Mouse (Mus musculus) CH12.LX (cell line): Measurements from ENCODE around the gene Rhobtb1. TPM values are rescaled to one million over a fixed set of nuclear protein-coding genes. Genes with fewer than 3 reads are reported as not detected.

Experiments used
- DNase-seq: peaks from one replicate; pipeline ENCODE4 v3.0.0-alpha.2; 2013; ENCODE audit errors: extremely low read depth
- H3K27ac ChIP-seq: 2 replicates; pipeline ENCODE4 v1.5.1; 2012; ENCODE audit warnings: low read depth, mild to moderate bottlenecking, control low read depth, moderate library complexity; ENCODE audit not compliant: insufficient read depth
- H3K27me3 ChIP-seq: replicated peaks from 2 replicates; pipeline ENCODE3; 2012; ENCODE audit warnings: inconsistent platforms
- H3K36me3 ChIP-seq, 2 experiments: replicated peaks in 1 of 2; 2 replicates each; pipeline versions ENCODE3 to v1.6.1; 2012; ENCODE audit warnings: inconsistent platforms in 1 of 2, low read length in 1 of 2, mild to moderate bottlenecking in 1 of 2, mixed read lengths in 1 of 2, moderate library complexity in 1 of 2; ENCODE audit not compliant: control insufficient read depth in 1 of 2, insufficient read depth in 1 of 2
- H3K4me1 ChIP-seq, 2 experiments: 2 replicates each; pipeline ENCODE4 v1.6.1; 2012; ENCODE audit warnings: inconsistent platforms in 1 of 2, moderate library complexity in 1 of 2; ENCODE audit not compliant: insufficient read depth in 2 of 2, control insufficient read depth in 1 of 2
- H3K4me2 ChIP-seq: 2 replicates; pipeline ENCODE4 v1.6.1; 2012; ENCODE audit warnings: low read depth, mild to moderate bottlenecking, control low read depth; ENCODE audit not compliant: poor library complexity, insufficient read depth, severe bottlenecking
- H3K4me3 ChIP-seq, 3 experiments: fragments of 150-350 bp in 1 of 3; sonication (generic) in 1 of 3; replicated peaks in 1 of 3; 2 replicates each; pipeline versions ENCODE3 to v1.5.1; 2011 to 2012; ENCODE audit warnings: low read depth in 2 of 3, low read length in 2 of 3, mild to moderate bottlenecking in 2 of 3, moderate library complexity in 2 of 3, control low read depth in 1 of 3, improper control_type of control experiment in 1 of 3, inconsistent platforms in 1 of 3, mixed read lengths in 1 of 3; ENCODE audit not compliant: poor library complexity in 1 of 3
- H3K79me2 ChIP-seq: replicated peaks from 2 replicates; pipeline ENCODE4 v1.6.1; 2012; ENCODE audit warnings: mild to moderate bottlenecking, moderate library complexity; ENCODE audit not compliant: control insufficient read depth, poor library complexity, insufficient read depth, severe bottlenecking; ENCODE audit errors: extremely low read depth
- H3K9ac ChIP-seq: 2 replicates; pipeline ENCODE4 v1.6.1; 2012; ENCODE audit warnings: low read depth, mild to moderate bottlenecking, control low read depth, moderate library complexity; ENCODE audit not compliant: insufficient read depth
- H3K9me3 ChIP-seq: replicated peaks from 2 replicates; pipeline ENCODE3; 2012; ENCODE audit warnings: low read length, inconsistent platforms, mixed read lengths
- BHLHE40 ChIP-seq: IDR thresholded peaks from 2 replicates; pipeline ENCODE4 v1.6.1; 2011; ENCODE audit warnings: mild to moderate bottlenecking, low read depth, low read length, improper control_type of control experiment
- CHD1 ChIP-seq: IDR thresholded peaks from 2 replicates; pipeline ENCODE4 v1.6.1; 2012; ENCODE audit warnings: low read depth, low read length, improper control_type of control experiment, inconsistent platforms
- CHD2 ChIP-seq: IDR thresholded peaks from 2 replicates; pipeline ENCODE4 v1.6.1; 2011; ENCODE audit warnings: low read length, improper control_type of control experiment
- CTCF ChIP-seq, 2 experiments: IDR thresholded peaks in 1 of 2; conservative IDR thresholded peaks in 1 of 2; 2 replicates each; pipeline ENCODE4 v1.5.1; 2011 to 2012; ENCODE audit warnings: low read depth in 2 of 2, low read length in 2 of 2, improper control_type of control experiment in 1 of 2, inconsistent platforms in 1 of 2, mild to moderate bottlenecking in 1 of 2, moderate library complexity in 1 of 2
- ETS1 ChIP-seq: conservative IDR thresholded peaks from 2 replicates; pipeline ENCODE4 v1.6.1; 2012; ENCODE audit warnings: low read depth, mild to moderate bottlenecking, inconsistent platforms, low read length, improper control_type of control experiment, moderate library complexity
- IRF4 ChIP-seq: IDR thresholded peaks from 2 replicates; pipeline ENCODE4 v1.6.1; 2014; ENCODE audit warnings: low read depth, mild to moderate bottlenecking, inconsistent platforms, low read length, improper control_type of control experiment
- JUND ChIP-seq: conservative IDR thresholded peaks from 2 replicates; pipeline ENCODE4 v1.6.1; 2011; ENCODE audit warnings: low read depth, low read length, improper control_type of control experiment
- KAT2A ChIP-seq: IDR thresholded peaks from 2 replicates; pipeline ENCODE4 v1.6.1; 2012; ENCODE audit warnings: low read length, improper control_type of control experiment, inconsistent platforms; ENCODE audit not compliant: insufficient replicate concordance
- MAFK ChIP-seq: IDR thresholded peaks from 2 replicates; pipeline ENCODE4 v1.6.1; 2011; ENCODE audit warnings: low read length, improper control_type of control experiment; ENCODE audit not compliant: insufficient replicate concordance
- MAX ChIP-seq: IDR thresholded peaks from 2 replicates; pipeline ENCODE4 v1.6.1; 2011; ENCODE audit warnings: low read length, improper control_type of control experiment
- MEF2A ChIP-seq: IDR thresholded peaks from 2 replicates; pipeline ENCODE4 v1.6.1; 2014; ENCODE audit warnings: low read depth, mild to moderate bottlenecking, inconsistent platforms, low read length, improper control_type of control experiment, borderline replicate concordance
- MXI1 ChIP-seq: IDR thresholded peaks from 2 replicates; pipeline ENCODE4 v1.6.1; 2011; ENCODE audit warnings: mild to moderate bottlenecking, low read depth, low read length, improper control_type of control experiment
- NRF1 ChIP-seq: IDR thresholded peaks from 2 replicates; pipeline ENCODE4 v1.6.1; 2014; ENCODE audit warnings: low read depth, mild to moderate bottlenecking, inconsistent platforms, low read length, improper control_type of control experiment, moderate library complexity
- POLR2AphosphoS2 ChIP-seq: IDR thresholded peaks from 2 replicates; pipeline ENCODE4 v1.6.1; 2011; ENCODE audit warnings: low read depth, low read length, improper control_type of control experiment
- RAD21 ChIP-seq: IDR thresholded peaks from 2 replicates; pipeline ENCODE4 v1.6.1; 2011; ENCODE audit warnings: low read depth, mild to moderate bottlenecking, low read length, improper control_type of control experiment, moderate library complexity
- RCOR1 ChIP-seq: conservative IDR thresholded peaks from 2 replicates; pipeline ENCODE4 v1.6.1; 2012; ENCODE audit warnings: low read depth, mild to moderate bottlenecking, inconsistent platforms, low read length, improper control_type of control experiment
- TCF12 ChIP-seq: IDR thresholded peaks from 2 replicates; pipeline ENCODE4 v1.6.1; 2014; ENCODE audit warnings: low read depth, mild to moderate bottlenecking, inconsistent platforms, low read length, improper control_type of control experiment
- UBTF ChIP-seq: IDR thresholded peaks from 2 replicates; pipeline ENCODE4 v1.6.1; 2012; ENCODE audit warnings: low read depth, mild to moderate bottlenecking, inconsistent platforms, low read length, improper control_type of control experiment, moderate library complexity
- USF1 ChIP-seq: IDR thresholded peaks from 2 replicates; pipeline ENCODE4 v1.6.1; 2014; ENCODE audit warnings: low read depth, mild to moderate bottlenecking, inconsistent platforms, low read length, improper control_type of control experiment
- ZC3H11A ChIP-seq: IDR thresholded peaks from 2 replicates; pipeline ENCODE4 v1.6.1; 2012; ENCODE audit warnings: low read depth, mild to moderate bottlenecking, inconsistent platforms, low read length, improper control_type of control experiment
- dilution Hi-C: fragments of 300-500 bp; cut with MboI; formaldehyde crosslinking; loops from 2 replicates; pipeline ENCODE4 v1.14.3; 2020; ENCODE audit warnings: low sequenced_read_pairs; ENCODE audit not compliant: extremely low pct_unique_long_range_greater_than_20kb, extremely low pct_ligation_motif_present
- in situ Hi-C: fragments of 300-500 bp; cut with MboI; formaldehyde crosslinking; loops from 3 replicates; pipeline ENCODE4 v1.14.3; 2019; ENCODE audit warnings: low sequenced_read_pairs, low pct_ligation_motif_present, low pct_unique_long_range_greater_than_20kb, mixed read lengths
- polyA plus RNA-seq: library from polyadenylated mRNA; unstranded; fragments of >175 nt; gene quantifications from 2 replicates; pipeline ENCODE4 v1.2.1, GENCODE M21; 2012; ENCODE audit warnings: low read depth; ENCODE audit not compliant: insufficient read length
- total RNA-seq, 2 experiments: library from RNA; depleted of rRNA; stranded (reverse); fragments of 300-350 nt in 1 of 2; fragments of >200 nt in 1 of 2; gene quantifications; 2 replicates each; pipeline ENCODE4 v1.2.3; 2012 to 2014

Rhobtb1 gene
- total and polyA plus RNA-seq, 3 experiments, result 3.1 to 12.2 (median 3.4) TPM

- in situ Hi-C loops, result no loop called here
- H3K27ac ChIP-seq, result no peak overlapping the region
- peaks cover 10 to 32% of the 10 kb centered on the region in 2 experiments; a peak in 3 of 4 replicates for H3K4me1 ChIP-seq
- no peak overlapping the region for H3K4me2 ChIP-seq
- peaks cover 6% of the 10 kb centered on the region for H3K9me3 ChIP-seq
- H3K27me3 ChIP-seq, result no peaks in the 10 kb centered on the region
- DNase-seq, result no peak
- TF ChIP-seq UBTF (no peak), KAT2A (no peak)
- H3K9ac ChIP-seq, result no peak overlapping the region
- dilution Hi-C loops, result no loop called here
- H3K4me3 ChIP-seq, result no peak overlapping the region
- H3K36me3 ChIP-seq, result peaks cover 0 to 10% of the 10 kb centered on the region in 2 experiments
- H3K79me2 ChIP-seq, result no peaks in the 10 kb centered on the region
Measured at GRCm38 (mm10) chr10:69219289-69219626, 68.0 kb downstream of the Rhobtb1 start.

GRCm38 (mm10) chr10:69220296-69220695, 69.1 kb downstream of the Rhobtb1 start:
- no peak overlapping the region for H3K27ac ChIP-seq
- H3K9ac ChIP-seq, result peak overlapping the region; percentile 36
- peaks cover 10 to 32% of the 10 kb centered on the region in 2 experiments; a peak in 3 of 4 replicates for H3K4me1 ChIP-seq
- no peak for DNase-seq
- H3K4me2 ChIP-seq, result peak overlapping the region; percentile 73
- H3K9me3 ChIP-seq, result peaks cover 6% of the 10 kb centered on the region
- dilution Hi-C loops (no loop called here), in situ Hi-C loops (no loop called here)
- H3K79me2 ChIP-seq, result no peaks in the 10 kb centered on the region
- no peaks in the 10 kb centered on the region for H3K27me3 ChIP-seq
- TF ChIP-seq JUND, result no peak
- TF ChIP-seq ZC3H11A, result no peak
- no peak for TF ChIP-seq MXI1
- TF ChIP-seq UBTF, result no peak
- TF ChIP-seq TCF12, result no peak
- no peak for TF ChIP-seq POLR2AphosphoS2
- TF ChIP-seq RCOR1, result no peak
- no peak for TF ChIP-seq CHD2
- no peak for TF ChIP-seq CHD1
- TF ChIP-seq BHLHE40, result no peak
- no peak for TF ChIP-seq IRF4
- TF ChIP-seq MEF2A, result no peak
- TF ChIP-seq USF1, result no peak
- no peak for TF ChIP-seq ETS1
- no peak for TF ChIP-seq KAT2A
- TF ChIP-seq MAFK, result no peak
- no peak for TF ChIP-seq NRF1
- no peak for TF ChIP-seq CTCF (conservative IDR thresholded peaks at IDR 0.05 in 1 of 2, IDR thresholded peaks at IDR 0.05 in 1 of 2; ENCODE audit: low read depth in 2 of 2, low read length in 2 of 2)
- no peak for TF ChIP-seq MAX
- TF ChIP-seq RAD21, result no peak
- H3K4me3 ChIP-seq, result no peak overlapping the region
- peaks cover 0 to 10% of the 10 kb centered on the region in 2 experiments for H3K36me3 ChIP-seq
